Mouse (Mus musculus) midbrain, embryonic 16.5 days (tissue): ENCODE results near the gene Birc3. TPM values are rescaled to one million over a fixed set of nuclear protein-coding genes. Genes with fewer than 3 reads are reported as not detected.
"Not testable (repeated sequence)": the region's sequence is repeated elsewhere in the genome, so short reads cannot be mapped to it uniquely, and the experiment has no call there.

Source experiments
- ATAC-seq: fragments of 200-750 bp; cut with Nextera tagmentation; 2 replicates; pipeline ENCODE4 v1.8.0; 2017; ENCODE audit warnings: moderate TSS enrichment
- H3K27ac ChIP-seq: fragments of 300-500 bp; sonication (generic); 2 replicates; pipeline ENCODE4 v1.5.1; 2014; ENCODE audit warnings: mild to moderate bottlenecking, low read length, mixed read lengths
- H3K27me3 ChIP-seq: fragments of 300-500 bp; sonication (generic); 2 replicates; pipeline ENCODE4 v1.6.1; 2014; ENCODE audit warnings: low read depth, low read length, mixed read lengths; ENCODE audit not compliant: control insufficient read depth, insufficient read depth
- H3K36me3 ChIP-seq: fragments of 300-500 bp; sonication (generic); 2 replicates; pipeline ENCODE4 v1.6.1; 2014; ENCODE audit warnings: mild to moderate bottlenecking, low read length, moderate library complexity, mixed read lengths; ENCODE audit not compliant: control insufficient read depth, insufficient read depth
- H3K4me1 ChIP-seq: fragments of 300-500 bp; sonication (generic); 2 replicates; pipeline ENCODE4 v1.6.1; 2014; ENCODE audit warnings: mild to moderate bottlenecking, low read length, mixed read lengths; ENCODE audit not compliant: control insufficient read depth, insufficient read depth
- H3K4me2 ChIP-seq: fragments of 300-500 bp; sonication (generic); 2 replicates; pipeline ENCODE4 v1.6.1; 2014; ENCODE audit warnings: mild to moderate bottlenecking, low read length, mixed read lengths
- H3K4me3 ChIP-seq: fragments of 300-500 bp; sonication (generic); 2 replicates; pipeline ENCODE4 v1.5.1; 2014; ENCODE audit warnings: low read depth, mild to moderate bottlenecking, low read length, moderate library complexity, mixed read lengths
- H3K9ac ChIP-seq: fragments of 300-500 bp; sonication (generic); 2 replicates; pipeline ENCODE4 v1.6.1; 2014; ENCODE audit warnings: low read depth, low read length, mixed read lengths
- H3K9me3 ChIP-seq: fragments of 300-500 bp; sonication (generic); replicated peaks from 2 replicates; pipeline ENCODE4 v1.6.1; 2014; ENCODE audit warnings: mild to moderate bottlenecking, low read length, mixed read lengths; ENCODE audit not compliant: control insufficient read depth, poor library complexity, severe bottlenecking
- WGBS: fragments of 180-500 bp; shearing (Covaris S2); extraction: QIAGEN DNeasy Blood & Tissue Kit; methylation state at CpG from one replicate; pipeline ENCODE4 v1.1.7; 2014; 5-methylcytosine and 5-hydroxymethylcytosine counted together
- polyA plus RNA-seq: library from polyadenylated mRNA; unstranded; fragments of >200 nt; fragmentation: Nextera tagmentation; extraction: Ambion mirVana; gene quantifications from 2 replicates; pipeline ENCODE4 v1.2.1, GENCODE M21; 2015

Gene Birc3
- polyA plus RNA-seq, 1 experiment from 2014 or later: 1.5 TPM

DNA sequence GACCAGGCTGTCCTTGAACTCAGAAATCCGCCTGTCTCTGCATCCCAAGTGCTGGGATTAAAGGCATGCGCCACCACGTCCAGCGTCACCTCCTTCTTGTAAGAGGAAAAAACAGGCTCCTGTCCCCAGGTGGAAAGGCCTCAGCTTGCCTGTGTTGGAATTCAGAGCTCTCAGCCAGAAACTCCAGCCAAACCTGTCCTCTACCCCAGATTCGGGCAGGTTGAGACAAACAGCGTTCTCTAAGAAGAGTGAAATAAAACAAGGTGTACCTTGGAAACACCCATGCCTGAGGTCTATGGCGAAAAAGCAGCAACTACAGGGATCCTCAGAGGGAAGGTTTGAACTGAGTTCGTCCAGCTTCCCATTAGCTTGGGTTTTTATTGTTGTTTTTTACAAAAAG lies 28.0 kb upstream of the Birc3 start:
- no peaks in the 10 kb centered on the region for H3K36me3 ChIP-seq
- no peak overlapping the region for H3K4me2 ChIP-seq
- ATAC-seq: no peak
- WGBS: 92% methylated on average over 8 of the region's 8 CpGs
- no peaks in the 10 kb centered on the region for H3K4me1 ChIP-seq
- H3K9me3 ChIP-seq: no peaks in the 10 kb centered on the region
- H3K27ac ChIP-seq: no peak overlapping the region
- no peaks in the 10 kb centered on the region for H3K27me3 ChIP-seq
- no peak overlapping the region for H3K9ac ChIP-seq
- no peak overlapping the region for H3K4me3 ChIP-seq

DNA sequence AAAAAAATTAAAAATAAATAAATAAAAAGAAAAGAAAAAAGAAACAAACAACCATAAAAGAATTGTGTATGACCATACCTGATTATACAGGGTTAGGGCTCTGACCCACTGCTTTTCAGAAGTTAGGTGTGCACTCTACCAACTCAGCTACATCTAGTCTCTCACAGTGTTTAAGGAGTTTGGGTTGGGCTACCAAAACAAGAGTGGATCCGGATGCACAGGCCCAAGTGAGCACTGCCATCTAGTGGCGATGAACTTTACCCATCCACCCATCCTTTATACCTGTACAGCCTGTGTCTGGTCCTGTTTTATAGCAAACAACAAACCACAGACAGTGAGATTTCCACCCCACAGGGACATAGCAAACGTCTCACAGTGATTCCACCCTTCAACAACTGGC lies 24.5 kb upstream of the Birc3 start:
- no peak overlapping the region for H3K27ac ChIP-seq
- no peaks in the 10 kb centered on the region for H3K9me3 ChIP-seq
- H3K9ac ChIP-seq: no peak overlapping the region
- no peak overlapping the region for H3K4me3 ChIP-seq
- 0% methylated on average over 3 of the region's 3 CpGs for WGBS
- H3K4me2 ChIP-seq: no peak overlapping the region
- no peaks in the 10 kb centered on the region for H3K36me3 ChIP-seq
- peak; percentile 68 for ATAC-seq
- no peaks in the 10 kb centered on the region for H3K27me3 ChIP-seq
- no peaks in the 10 kb centered on the region for H3K4me1 ChIP-seq

DNA sequence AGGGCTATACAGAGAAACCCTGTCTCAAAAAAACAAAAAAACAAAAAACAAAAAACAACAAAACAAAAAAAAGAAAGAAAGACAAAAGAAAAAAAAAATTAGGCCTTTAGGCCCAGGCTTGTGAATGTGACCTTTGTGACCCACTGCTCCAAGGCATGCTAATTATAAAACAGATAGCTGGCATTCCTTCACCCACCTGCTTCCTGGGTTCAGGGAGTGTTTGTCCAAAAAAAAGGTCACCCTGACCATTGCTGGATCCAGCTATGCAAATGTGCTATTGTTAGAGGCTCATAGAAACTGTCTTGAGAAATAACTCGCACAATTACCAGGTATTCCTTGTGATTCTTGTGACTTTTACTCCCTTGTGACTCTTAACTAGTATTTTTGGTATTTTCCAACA lies 18.8 kb upstream of the Birc3 start:
- not testable (repeated sequence) for H3K4me1 ChIP-seq, ATAC-seq, H3K9ac ChIP-seq, H3K4me2 ChIP-seq, H3K27me3 ChIP-seq, H3K9me3 ChIP-seq, H3K4me3 ChIP-seq, H3K36me3 ChIP-seq, H3K27ac ChIP-seq
- WGBS: 94% methylated on average over 1 of the region's 1 CpGs

DNA sequence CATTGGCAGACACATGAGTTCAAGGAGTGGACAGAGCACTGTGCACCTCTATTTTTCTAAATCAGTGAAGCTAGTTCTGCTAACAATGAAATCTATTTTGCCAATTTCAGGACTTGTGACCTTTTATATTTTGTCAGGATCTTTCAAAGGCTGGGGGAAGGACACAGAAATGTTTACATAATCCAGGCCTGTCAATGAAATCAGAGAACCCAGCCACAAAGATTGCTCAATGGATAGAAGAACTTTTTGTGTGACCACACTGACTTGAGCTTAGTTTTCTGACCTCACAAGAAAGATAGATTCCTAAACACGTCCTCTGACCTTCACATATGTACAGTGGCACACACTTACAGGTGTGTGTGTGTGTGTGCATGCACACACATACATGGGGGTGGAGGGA lies 18.2 kb upstream of the Birc3 start:
- Histone ChIP-seq H3K4me2 (no peak overlapping the region), H3K4me1 (no peaks in the 10 kb centered on the region), H3K36me3 (no peaks in the 10 kb centered on the region), H3K27ac (no peak overlapping the region), H3K9me3 (no peaks in the 10 kb centered on the region), H3K9ac (no peak overlapping the region), H3K4me3 (no peak overlapping the region), H3K27me3 (no peaks in the 10 kb centered on the region)
- WGBS: 83% methylated on average over 1 of the region's 1 CpGs
- ATAC-seq: no peak

DNA sequence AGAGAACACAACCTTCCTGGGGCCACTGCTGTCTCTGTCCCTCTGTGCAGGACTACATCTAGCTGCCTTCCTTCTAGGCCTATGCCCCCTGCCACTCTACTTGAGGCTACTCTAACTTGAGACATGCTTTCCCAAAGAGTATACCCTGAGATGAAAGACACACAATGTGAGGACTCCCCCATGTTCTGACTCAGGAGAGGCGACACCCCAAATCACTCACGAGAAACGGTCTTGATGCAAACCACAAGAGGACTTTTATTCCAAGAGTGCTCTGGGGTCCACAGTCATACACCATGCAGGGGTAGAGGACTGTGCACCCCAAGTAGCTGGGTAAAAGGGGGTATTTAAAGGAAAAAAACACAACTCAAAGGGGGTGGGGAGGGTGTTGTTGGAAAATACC lies 11.4 kb upstream of the Birc3 start:
- no peaks in the 10 kb centered on the region for H3K9me3 ChIP-seq
- 100% methylated on average over 3 of the region's 3 CpGs for WGBS
- H3K4me2 ChIP-seq: no peak overlapping the region
- H3K36me3 ChIP-seq: no peaks in the 10 kb centered on the region
- ATAC-seq: no peak
- H3K4me3 ChIP-seq: no peak overlapping the region
- H3K9ac ChIP-seq: no peak overlapping the region
- H3K27me3 ChIP-seq: no peaks in the 10 kb centered on the region
- no peaks in the 10 kb centered on the region for H3K4me1 ChIP-seq
- H3K27ac ChIP-seq: no peak overlapping the region

DNA sequence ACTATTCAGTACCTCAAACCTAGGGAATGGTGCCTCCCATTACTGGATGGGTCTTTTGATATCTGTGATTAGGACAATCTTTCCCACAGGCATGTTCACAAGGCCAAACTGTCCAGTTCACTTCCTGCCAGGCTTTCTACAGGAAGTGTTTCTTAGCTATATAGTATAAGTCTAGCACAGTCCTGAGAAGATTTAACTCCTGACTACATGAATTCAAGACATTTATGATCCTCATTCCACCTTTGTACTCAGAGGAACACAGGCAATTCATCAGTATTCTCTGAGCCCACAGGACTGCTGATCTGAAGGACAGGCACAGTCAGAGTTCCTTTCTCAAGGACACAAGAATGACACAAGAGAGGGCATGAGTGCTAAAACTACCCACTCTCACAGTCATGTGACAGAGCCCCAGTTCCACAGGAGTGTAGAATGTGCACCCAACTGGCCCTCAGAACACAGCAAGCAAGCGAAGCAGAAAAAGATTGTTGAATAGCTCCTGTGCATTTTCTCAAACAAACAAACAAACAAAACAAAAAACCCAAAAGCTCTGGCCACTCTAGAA lies 9.4 kb upstream of the Birc3 start:
- no peak overlapping the region for H3K4me3 ChIP-seq
- no peak for ATAC-seq
- no peak overlapping the region for H3K4me2 ChIP-seq
- 93% methylated on average over 1 of the region's 1 CpGs for WGBS
- H3K27ac ChIP-seq: no peak overlapping the region
- no peaks in the 10 kb centered on the region; the same call in 1 of the 2 replicates for H3K27me3 ChIP-seq
- no peaks in the 10 kb centered on the region for H3K9me3 ChIP-seq
- no peak overlapping the region for H3K9ac ChIP-seq
- H3K36me3 ChIP-seq: no peaks in the 10 kb centered on the region
- H3K4me1 ChIP-seq: no peaks in the 10 kb centered on the region

DNA sequence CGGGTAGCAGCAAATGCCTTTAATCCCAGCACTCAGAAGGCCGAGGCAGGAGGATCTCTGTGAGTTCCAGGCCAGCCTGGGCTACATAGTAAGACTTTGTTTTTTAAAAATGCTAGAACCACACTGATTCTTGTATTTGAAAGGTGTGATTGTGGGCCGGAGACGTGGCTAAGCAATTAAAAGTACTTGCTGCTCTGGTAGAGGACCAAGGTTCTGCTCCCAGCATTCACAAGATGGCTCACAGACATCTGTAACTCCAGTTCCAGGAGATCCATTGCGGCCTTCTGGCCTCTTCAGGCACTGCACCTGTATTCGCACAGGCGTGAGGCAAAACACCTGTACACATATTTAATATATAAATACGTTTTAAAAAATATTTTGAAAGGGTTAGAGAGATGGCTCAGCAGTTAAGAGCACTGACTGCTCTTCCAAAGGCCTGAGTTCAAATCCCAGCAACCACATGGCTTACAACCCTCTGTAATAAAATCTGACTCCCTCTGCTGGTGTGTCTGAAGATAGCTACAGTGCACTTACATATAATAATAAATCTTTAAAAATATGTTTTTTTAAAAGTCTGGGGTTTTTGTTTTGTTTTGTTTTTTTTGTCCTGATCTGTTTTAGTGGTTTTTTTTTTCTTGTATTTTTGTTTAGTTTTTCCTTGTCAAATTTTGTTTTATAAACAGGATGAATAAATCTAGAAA lies 675 bp upstream of the Birc3 start:
- ATAC-seq: no peak
- no peak overlapping the region for H3K4me3 ChIP-seq
- no peaks in the 10 kb centered on the region for H3K9me3 ChIP-seq
- peaks cover 8% of the 10 kb centered on the region for H3K4me1 ChIP-seq
- H3K27ac ChIP-seq: no peak overlapping the region
- no peak overlapping the region for H3K4me2 ChIP-seq
- 94% methylated on average over 8 of the region's 8 CpGs for WGBS
- H3K36me3 ChIP-seq: no peaks in the 10 kb centered on the region
- H3K9ac ChIP-seq: no peak overlapping the region
- H3K27me3 ChIP-seq: no peaks in the 10 kb centered on the region; the same call in 1 of the 2 replicates

DNA sequence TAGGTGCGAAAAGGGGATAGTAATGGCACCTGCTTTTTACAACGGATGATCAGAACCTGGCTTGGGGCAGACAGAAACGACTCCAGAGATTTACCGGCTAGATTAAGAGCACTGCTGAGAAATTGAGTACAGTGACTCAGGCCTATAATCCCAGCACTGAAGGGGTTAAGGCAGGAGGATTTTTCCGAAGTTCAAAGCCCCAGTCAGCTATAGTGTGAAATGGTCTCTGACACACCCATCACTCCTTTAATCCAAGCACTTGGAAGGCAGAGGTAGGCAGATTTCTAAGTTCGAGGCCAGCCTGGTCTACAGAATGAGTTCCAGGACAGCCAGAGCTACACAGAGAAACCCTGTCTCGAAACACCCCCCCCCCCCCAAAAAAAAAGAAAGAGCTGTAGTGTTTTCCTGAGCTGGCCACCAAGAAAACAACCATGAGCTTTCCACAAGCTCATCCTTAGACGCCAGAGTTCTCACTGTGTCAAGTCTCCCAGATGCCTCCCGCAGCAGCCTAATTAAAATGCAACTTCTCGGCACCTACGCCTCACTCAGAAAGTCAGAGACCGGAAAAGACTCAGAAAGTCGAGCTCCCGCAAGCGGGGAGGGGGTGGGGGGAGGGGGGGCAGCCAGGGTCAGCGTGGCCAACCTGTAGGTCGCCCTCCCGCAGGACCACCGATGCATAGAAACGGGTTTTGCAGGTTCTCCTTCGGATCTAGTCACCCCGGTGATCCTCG lies 777 bp downstream of the Birc3 start:
- H3K9ac ChIP-seq: peak overlapping the region; percentile 60; the same call in 1 of the 2 replicates
- no peaks in the 10 kb centered on the region for H3K9me3 ChIP-seq
- peak; percentile 39; the same call in 1 of the 2 replicates for ATAC-seq
- WGBS: 18% methylated on average over 23 of the region's 23 CpGs
- peak overlapping the region; percentile 50 for H3K4me3 ChIP-seq
- no peaks in the 10 kb centered on the region for H3K36me3 ChIP-seq
- H3K27ac ChIP-seq: no peak overlapping the region
- H3K4me1 ChIP-seq: peaks cover 8% of the 10 kb centered on the region
- no peaks in the 10 kb centered on the region for H3K27me3 ChIP-seq
- peak overlapping the region; percentile 92 for H3K4me2 ChIP-seq
